Mouse (Mus musculus): ENCODE results near the gene Rps6kc1.

- TF ChIP-seq MXI1 (IDR thresholded peaks at IDR 0.05; ENCODE audit: low read depth, low read length) (no peak), USF1 (IDR thresholded peaks at IDR 0.05; ENCODE audit: low read depth, low read length) (no peak), POLR2A (IDR thresholded peaks at IDR 0.05; ENCODE audit: low read depth, low read length) (no peak)
Measured at GRCm38 (mm10) chr1:190761786-190762185, 149.8 kb downstream of the Rps6kc1 start.

Measured in CH12.LX (cell line).